Mouse (Mus musculus) spleen, adult 2 months (tissue): ENCODE measurements around the gene Calm2.

Source experiments
- CTCF ChIP-seq: fragments of 200-500 bp; IDR thresholded peaks from 2 replicates; pipeline ENCODE4 v1.5.1; 2011; ENCODE audit warnings: mild to moderate bottlenecking, inconsistent platforms; ENCODE audit not compliant: insufficient read depth, insufficient read length, insufficient replicate concordance; ENCODE audit errors: extremely low read depth
- POLR2A ChIP-seq: fragments of 200-500 bp; IDR thresholded peaks from 2 replicates; pipeline ENCODE4 v1.6.1; 2011; ENCODE audit warnings: low read depth, low read length, inconsistent platforms

DNA sequence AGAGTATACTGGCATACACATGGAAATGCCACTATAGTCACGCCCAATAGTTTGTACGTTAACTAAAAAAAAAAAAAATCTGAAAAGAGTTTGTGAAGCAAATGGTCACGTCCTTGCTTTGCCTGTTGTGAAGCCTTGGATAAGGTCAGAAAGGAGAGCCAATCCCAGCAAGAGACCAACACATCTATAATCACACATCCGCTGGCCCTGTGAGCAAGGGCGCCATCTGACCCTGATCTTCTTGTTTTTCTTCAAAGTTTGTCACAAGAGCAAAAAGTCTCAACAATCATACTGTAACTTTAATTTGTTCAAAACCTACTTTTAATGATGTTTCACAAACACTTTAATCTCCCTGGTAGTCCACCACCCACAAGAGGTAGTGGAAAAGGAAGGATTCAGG lies 39.0 kb upstream of the Calm2 start:
- TF ChIP-seq CTCF (no peak), POLR2A (no peak)
